Mouse (Mus musculus) cerebellum, adult 8-10 months (tissue): ENCODE measurements around the gene Gm42906.

Source experiments
- DNase-seq: peaks from one replicate; pipeline ENCODE4 v3.0.0; 2022

Gm42906 gene

GRCm38 (mm10) chr5:151296244-151296643 lies 131.7 kb downstream of the Gm42906 start:
- no peak for DNase-seq

GRCm38 (mm10) chr5:151293591-151293990 lies 134.4 kb downstream of the Gm42906 start:
- no peak for DNase-seq

DNA sequence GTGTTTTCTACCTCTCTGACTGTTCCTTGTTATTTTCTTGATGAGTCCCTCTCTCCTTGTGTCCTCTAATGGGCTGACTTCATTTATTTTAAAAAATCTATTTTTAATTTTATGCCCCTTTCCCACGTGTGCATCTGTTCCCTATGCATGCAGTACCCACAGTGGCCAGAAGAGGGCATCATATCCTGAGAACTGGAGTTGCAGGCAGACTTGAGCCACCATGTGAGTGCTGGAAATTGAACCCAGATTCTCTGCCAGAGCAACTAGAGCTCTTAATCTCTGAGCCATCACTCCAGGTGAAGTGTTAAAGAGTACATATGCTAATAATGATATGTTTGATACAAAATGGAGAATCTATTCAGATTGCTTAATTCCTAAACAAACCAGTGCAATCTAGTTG lies 135.7 kb downstream of the Gm42906 start:
- DNase-seq: peak; percentile 3

DNA sequence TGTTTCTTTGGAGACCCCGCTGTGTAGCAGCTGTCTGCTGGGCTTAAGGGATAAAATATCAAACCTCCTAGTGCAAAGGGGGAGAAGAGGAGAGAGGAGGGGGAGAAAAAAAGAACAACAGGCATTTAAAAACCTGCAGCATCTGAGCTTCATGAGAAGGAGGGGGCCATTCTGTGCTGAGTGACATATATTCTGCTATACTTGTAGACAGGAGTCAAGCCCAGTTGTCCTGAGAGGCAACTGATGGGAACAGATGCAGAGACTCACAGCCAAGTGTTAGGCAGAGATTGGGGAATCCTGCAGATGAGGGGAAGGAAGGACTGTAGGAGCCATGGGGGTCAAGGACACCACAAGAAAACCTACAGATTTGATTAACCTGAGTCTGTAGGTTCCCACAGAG lies 141.6 kb downstream of the Gm42906 start:
- DNase-seq: no peak

GRCm38 (mm10) chr5:151279531-151279930 lies 148.4 kb downstream of the Gm42906 start:
- no peak for DNase-seq

DNA sequence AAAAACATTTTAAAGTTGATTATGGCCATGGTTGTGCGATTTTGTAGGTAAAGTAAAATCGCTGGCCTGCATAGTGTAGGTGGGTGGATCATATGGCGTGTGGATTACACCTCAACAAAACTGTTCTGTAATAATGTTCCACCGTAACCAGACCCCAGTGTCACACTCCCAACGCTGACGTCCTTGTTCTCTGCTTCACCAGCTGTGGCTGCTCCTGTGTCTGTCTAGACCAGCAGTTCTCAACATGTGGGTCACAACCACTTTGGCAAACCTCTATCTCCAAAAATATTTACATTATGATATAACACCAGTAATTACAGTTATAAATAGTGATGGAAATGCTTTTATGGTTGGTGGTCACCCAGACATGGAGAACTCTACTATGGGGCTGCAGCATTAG lies 150.0 kb downstream of the Gm42906 start:
- no peak for DNase-seq

- no peak for DNase-seq
These were observed 152.0 kb downstream of the Gm42906 start for GRCm38 (mm10) chr5:151275986-151276385.

- DNase-seq: no peak
These were observed 153.7 kb downstream of the Gm42906 start for GRCm38 (mm10) chr5:151274265-151274664.

- no peak for DNase-seq
These were observed 157.1 kb downstream of the Gm42906 start for GRCm38 (mm10) chr5:151270815-151271214.

DNA sequence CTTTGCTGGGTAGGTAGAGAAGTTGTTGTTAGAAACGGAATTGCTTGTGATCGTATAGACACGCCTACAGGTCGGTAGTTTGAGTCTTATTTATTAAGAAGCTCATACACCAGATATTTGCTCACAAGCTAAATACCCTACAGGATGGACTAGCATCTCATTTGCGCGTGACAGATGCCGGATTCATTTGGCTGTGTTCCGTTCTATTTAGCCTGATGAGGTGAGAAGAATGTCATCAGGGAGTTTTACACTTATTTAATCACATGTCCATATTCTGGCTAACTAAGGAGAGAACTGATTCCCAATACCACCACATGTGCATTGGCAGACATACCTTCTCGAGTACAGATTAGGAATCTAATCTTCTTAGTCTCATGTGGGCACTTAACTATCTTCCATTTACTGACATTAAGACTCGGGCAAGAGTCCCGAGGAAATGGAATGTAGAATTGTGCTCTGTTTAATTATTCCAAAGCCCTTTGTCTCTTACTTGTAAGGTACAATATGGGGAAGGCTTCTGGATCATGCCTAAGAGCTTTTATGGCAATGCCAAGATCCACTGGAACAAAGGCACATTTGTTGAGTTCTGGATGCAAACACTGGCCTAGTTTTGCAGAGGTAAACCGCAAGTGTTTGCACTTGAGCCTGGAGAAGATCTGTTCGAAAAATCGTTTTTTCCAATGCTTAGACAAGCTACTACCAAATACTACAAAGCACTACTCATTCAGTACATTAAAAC lies 160.9 kb downstream of the Gm42906 start:
- DNase-seq: no peak

DNA sequence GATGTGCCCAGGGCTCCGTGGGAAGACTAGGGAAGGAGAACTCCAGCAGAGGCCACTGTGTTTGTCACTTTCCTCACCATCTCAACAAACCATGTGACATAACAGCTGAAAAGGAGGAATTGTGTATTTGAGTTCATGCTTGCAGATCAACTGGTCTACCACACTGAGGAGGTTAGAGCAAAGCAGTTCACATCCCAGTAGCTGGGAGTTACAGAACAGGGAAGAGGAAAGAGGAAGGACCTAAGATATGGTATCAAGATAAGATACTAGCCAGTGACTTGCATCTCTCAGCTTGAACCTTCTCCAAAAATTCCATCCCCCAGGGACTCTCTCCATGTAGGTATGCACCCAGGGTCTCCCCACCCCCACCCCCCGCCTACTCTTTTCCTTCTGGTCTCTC lies 166.4 kb downstream of the Gm42906 start:
- no peak for DNase-seq

DNA sequence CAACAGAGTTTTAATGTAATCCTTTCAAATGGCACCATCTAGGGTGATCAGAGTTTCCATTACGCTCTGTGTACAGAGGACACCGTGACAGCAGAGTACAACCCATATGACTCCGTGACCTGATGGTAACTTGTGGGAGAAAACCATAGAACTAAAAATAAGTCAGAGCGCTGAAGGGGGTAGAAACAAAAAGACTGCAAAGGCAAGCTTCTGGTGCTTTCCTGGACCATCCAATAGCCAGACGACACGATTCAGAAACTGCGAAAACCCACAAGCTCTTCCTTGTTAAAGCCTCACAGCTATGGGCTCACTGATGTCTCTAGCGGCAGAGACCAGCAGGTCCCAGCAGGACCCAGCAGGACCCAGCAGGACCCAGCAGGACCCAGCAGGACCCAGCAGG lies 175.8 kb downstream of the Gm42906 start:
- DNase-seq: no peak

- no peak for DNase-seq
These were observed 176.3 kb downstream of the Gm42906 start for GRCm38 (mm10) chr5:151251656-151252055.

- no peak for DNase-seq
These were observed 179.0 kb downstream of the Gm42906 start for GRCm38 (mm10) chr5:151248671-151249620.

DNA sequence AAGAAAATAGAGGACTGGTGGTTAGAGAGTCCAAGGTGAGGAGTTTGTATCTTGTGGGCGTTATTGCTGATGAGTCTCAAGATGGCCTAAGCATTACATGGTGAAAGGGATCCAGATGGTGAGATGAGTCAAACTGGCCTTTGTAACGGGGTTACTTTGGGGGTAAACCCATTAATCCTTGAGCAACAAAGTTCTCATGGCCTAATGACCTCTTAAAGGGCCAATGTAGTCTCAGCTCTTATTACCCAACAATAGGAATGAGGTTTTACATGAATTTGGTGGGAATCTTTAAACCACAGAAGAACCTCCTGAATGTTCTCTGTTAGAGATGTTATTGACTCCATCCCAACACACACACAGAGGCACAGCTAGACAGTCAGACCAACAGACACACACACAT lies 179.9 kb downstream of the Gm42906 start:
- DNase-seq: no peak

DNA sequence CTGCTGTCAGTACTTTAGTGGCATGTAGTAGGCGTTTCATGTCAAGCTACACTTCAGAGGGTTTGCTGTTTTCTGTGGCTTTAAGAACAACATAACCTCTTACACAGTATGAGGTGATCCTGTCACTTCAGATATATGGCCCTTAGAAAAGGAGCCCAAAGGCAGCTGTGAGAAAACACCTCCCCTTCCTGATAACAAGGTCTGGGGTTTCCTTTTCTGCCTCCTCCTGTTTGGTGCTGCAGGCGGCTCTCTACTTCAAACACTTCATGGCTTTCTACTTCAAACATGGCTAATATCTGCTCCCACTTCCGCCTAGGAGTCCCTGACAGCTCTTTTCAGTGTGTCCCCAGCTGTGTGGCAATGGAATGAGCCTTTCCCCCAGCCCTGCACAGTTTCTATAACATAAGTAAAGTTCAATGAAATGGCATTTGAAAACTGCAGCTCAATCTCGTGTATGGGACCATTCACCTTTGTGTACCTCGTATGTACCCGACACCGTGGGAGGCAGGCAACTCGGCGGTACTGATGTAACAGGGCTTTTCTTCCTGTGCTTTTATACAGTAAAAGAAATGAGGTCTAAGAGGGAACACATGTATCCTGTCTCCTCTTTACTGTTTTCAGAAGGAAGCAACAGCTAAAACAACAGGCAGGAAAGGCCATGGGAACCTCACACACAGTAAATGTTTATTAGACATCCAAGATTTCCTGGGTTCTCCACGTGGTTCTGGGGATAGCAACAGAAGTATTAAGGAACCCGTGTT lies 180.7 kb downstream of the Gm42906 start:
- no peak for DNase-seq

GRCm38 (mm10) chr5:151246287-151246686 lies 181.7 kb downstream of the Gm42906 start:
- DNase-seq: no peak

DNA sequence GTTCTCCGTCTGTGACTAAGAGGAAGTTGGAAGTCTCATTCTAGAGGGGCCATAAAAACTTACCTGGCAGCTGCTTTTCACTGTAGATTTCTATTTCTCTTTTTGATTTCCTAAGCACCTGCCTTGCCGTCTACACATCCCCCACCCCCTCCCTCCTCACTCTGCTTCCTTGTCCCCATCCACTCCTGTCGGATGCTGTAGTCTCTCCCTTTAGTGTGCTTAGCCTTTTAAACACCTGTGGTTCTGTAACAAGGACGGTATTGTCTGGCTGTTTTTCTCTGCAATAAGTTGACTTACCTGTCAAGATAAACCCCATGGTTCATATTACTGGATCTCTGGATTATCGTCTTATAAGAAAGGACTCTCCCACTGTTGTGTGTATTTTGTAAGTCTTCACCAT lies 182.4 kb downstream of the Gm42906 start:
- no peak for DNase-seq

- DNase-seq: no peak
These were observed 189.2 kb downstream of the Gm42906 start for GRCm38 (mm10) chr5:151238730-151239129.

- no peak for DNase-seq
These were observed 191.6 kb downstream of the Gm42906 start for GRCm38 (mm10) chr5:151236411-151236810.

DNA sequence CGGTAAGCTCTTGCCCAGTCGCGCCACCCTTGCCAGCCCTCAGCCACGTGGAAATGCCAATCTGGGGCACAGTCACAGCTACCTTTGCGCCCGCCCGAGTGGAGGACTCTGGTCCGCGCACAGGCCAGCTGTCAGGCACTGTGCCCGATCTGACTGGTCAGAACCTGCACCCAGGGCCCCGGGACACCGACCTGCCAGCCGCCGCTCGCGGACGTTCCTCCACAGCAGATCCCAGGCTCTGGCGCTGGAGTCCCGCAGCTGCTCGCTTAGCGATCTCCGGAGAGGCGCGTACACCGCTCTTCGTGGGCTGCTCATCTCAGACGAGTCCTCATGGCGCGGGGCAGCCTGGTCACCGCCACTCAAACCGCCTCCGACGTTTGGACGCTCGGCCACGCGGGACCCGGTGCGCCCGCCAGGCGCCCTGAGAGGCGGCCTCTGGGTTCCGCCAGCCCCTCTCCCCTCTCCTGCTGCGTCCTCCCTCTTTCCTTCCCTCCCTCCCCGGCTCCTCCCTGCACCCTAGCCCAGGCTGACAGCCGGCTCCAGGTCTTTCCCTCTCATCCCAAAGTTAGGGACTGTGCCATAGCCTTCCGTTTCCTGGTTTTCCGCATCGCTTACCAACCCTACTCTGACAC lies 194.4 kb downstream of the Gm42906 start, which contains the start of gene Stard13:
Stard13 (minus strand) TSS at position 437 of the 632 bp plus-strand sequence.
- no peak for DNase-seq

GRCm38 (mm10) chr5:151232576-151233299 lies 195.2 kb downstream of the Gm42906 start:
- DNase-seq: no peak
